Mouse (Mus musculus) limb, embryonic 15.5 days (tissue): Measurements from ENCODE around the gene AY358078. TPM values are rescaled to one million over a fixed set of nuclear protein-coding genes. Genes with fewer than 3 reads are reported as not detected.

Source experiments
- microRNA-seq: library from miRNA; unstranded; fragments of <30 nt; microRNA quantifications from one replicate; pipeline ENCODE4, GENCODE M21; 2016
- polyA plus RNA-seq: library from polyadenylated mRNA; unstranded; fragments of >200 nt; fragmentation: Nextera tagmentation; extraction: Ambion mirVana; gene quantifications from 2 replicates; pipeline ENCODE4 v1.2.1, GENCODE M21; 2015

AY358078 gene
- polyA plus RNA-seq, 1 experiment from 2014 or later: not detected

Small RNA genes within 50 kb of the gene (microRNA-seq; reads per million reads assigned to microRNA genes)
- not detected for gene Gm27375

Other genes starting within 250 kb of the AY358078 start
- gene Gm5622, start 247.3 kb upstream of the AY358078 start, polyA plus RNA-seq: not detected in 2 replicates
- gene Gm17175, start 226.0 kb upstream of the AY358078 start, polyA plus RNA-seq: not detected in 2 replicates
- gene Gm17174, start 207.9 kb upstream of the AY358078 start, polyA plus RNA-seq: not detected in 2 replicates
- not detected in 2 replicates for gene Gm17078, start 188.7 kb upstream of the AY358078 start, polyA plus RNA-seq
- gene Gm4181, start 164.4 kb upstream of the AY358078 start, polyA plus RNA-seq: not detected in 2 replicates
- not detected in 2 replicates for gene Gm17079, start 104.6 kb upstream of the AY358078 start, polyA plus RNA-seq
- not detected in 2 replicates for gene Gm5800, start 82.9 kb upstream of the AY358078 start, polyA plus RNA-seq
- not detected in 2 replicates for gene Ang4, start 26.5 kb upstream of the AY358078 start, polyA plus RNA-seq
- gene Ear6, start 53.7 kb downstream of the AY358078 start, polyA plus RNA-seq: not detected in 2 replicates
- 46.8 and 48.4 TPM in 2 replicates for gene Mettl17, start 84.8 kb downstream of the AY358078 start, polyA plus RNA-seq
- gene Slc39a2, start 92.8 kb downstream of the AY358078 start, polyA plus RNA-seq: 6.0 and 6.1 TPM in 2 replicates
- gene Ndrg2, start 114.1 kb downstream of the AY358078 start, polyA plus RNA-seq: 105 and 117 TPM in 2 replicates
- gene Tppp2, start 118.4 kb downstream of the AY358078 start, polyA plus RNA-seq: not detected in 2 replicates
- not detected in 2 replicates for gene Rnase13, start 122.7 kb downstream of the AY358078 start, polyA plus RNA-seq
- 126 and 149 TPM in 2 replicates for gene Arhgef40, start 184.7 kb downstream of the AY358078 start, polyA plus RNA-seq
- gene Tmem253, start 215.6 kb downstream of the AY358078 start, polyA plus RNA-seq: 0.29 and 0.37 TPM in 2 replicates
- 26.7 and 27.5 TPM in 2 replicates for gene Zfp219, start 220.7 kb downstream of the AY358078 start, polyA plus RNA-seq
- not detected in 2 replicates for gene Olfr221, start 242.4 kb downstream of the AY358078 start, polyA plus RNA-seq